Mouse (Mus musculus): ENCODE measurements around the gene Glt8d2. TPM values are rescaled to one million over a fixed set of nuclear protein-coding genes. Genes with fewer than 3 reads are reported as not detected.

Gene Glt8d2
- total RNA-seq (2014; rRNA removed; ENCODE audit: low replicate concordance), result 6.6 and 9.5 TPM in 2 replicates
- 2.8 TPM in 2 replicates for polyA plus RNA-seq (2015; fragmentation: Nextera tagmentation; extraction: Ambion mirVana)

DNA sequence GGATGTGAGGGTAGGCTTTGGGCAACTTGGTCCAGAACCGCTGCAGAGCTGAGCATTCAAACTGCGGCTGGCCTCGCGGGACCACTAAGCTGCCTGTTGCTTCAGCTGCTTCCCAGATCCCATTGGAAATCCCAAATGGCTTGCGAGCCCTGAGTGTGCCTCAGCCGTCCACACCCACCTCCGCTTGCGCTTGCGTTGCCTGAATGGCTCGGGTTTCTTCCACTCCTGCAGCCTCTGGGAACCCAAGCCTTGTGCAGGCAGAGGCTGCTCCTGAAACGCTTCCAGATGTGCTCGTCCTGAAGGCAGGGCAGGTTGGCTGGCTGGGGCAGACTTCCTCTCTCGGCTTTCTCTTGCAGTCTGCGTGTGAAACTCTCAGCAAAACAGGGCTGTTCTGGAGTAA is at the start of gene Glt8d2:
Gene Glt8d2 (minus strand): TSS at position 157 of the 400 bp plus-strand sequence.
- TF ChIP-seq CTCF (IDR thresholded peaks at IDR 0.05; ENCODE audit: low read depth) (no peak), EP300 (IDR thresholded peaks at IDR 0.05; ENCODE audit: low read depth) (no peak)
- H3K36me3 ChIP-seq (replicated peaks; ENCODE audit: control insufficient read depth, insufficient read depth, low read length), result no peaks in the 10 kb centered on the region
- no peak within 1 kb of the TSS; the same call in 1 of the 2 replicates for H3K9ac ChIP-seq (replicated peaks; ENCODE audit: low read depth, low read length)
- 3% methylated on average over 14 of the region's 14 CpGs for WGBS
- H3K27ac ChIP-seq (ENCODE audit: low read depth), result peak within 1 kb of the TSS; percentile 45
- 0 out of 2 replicates have a peak, but pooled peaks cover 4% of the 10 kb centered on the region for H3K27me3 ChIP-seq (ENCODE audit: control insufficient read depth, insufficient read depth, low read length)
- DNase-seq (ENCODE audit: low spot score) (peak; percentile 57), ATAC-seq (ENCODE audit: insufficient read depth, low read depth) (peak; percentile 73)
- peaks cover 3% of the 10 kb centered on the region; the same call in 1 of the 2 replicates for H3K4me1 ChIP-seq (ENCODE audit: control insufficient read depth, insufficient read depth)
- peak within 1 kb of the TSS; percentile 2 for H3K4me3 ChIP-seq (ENCODE audit: low read depth, low read length)
- peak within 1 kb of the TSS; percentile 46 for H3K4me2 ChIP-seq (ENCODE audit: low read depth, low read length)
- no peaks in the 10 kb centered on the region for H3K9me3 ChIP-seq (replicated peaks; ENCODE audit: control insufficient read depth, low read length)

DNA sequence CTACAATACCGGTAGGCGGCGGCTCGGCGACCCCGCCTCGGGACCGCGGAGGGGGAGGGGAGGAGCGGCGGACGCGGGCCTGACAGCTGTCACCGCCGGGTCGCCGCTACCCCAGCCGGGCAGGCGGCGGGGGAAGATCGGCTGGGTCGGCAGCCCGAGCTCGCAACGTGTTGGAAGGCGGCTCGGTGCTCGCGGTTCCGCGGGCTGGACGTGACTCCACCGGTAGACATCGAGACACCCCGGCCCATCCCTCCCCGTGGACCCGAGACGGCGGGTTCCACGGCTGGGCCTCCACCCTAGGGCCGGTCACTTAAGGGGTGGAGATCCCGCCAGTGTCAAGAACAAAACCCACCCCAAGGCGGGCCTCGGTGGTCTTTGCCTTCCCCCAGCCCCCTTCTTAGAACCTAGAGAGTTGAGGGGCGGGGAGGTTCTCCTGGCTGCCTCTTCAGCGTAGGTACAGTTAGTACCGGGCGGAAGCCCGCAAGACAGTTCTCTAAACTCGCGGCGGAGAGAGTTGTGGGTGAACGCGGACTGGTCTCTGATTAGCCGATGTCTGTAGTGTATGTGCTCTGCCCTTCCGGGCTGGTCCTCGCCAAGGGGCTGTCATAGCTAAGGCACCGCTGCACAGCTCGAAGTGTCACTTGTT is 9.0 kb upstream of the Glt8d2 start:
- H3K4me3 ChIP-seq (ENCODE audit: low read depth, low read length), result peak overlapping the region; percentile 97
- H3K36me3 ChIP-seq (replicated peaks; ENCODE audit: control insufficient read depth, insufficient read depth, low read length), result peaks cover 17% of the 10 kb centered on the region
- under 1% methylated on average over 47 of the region's 59 CpGs for WGBS
- TF ChIP-seq EP300 (IDR thresholded peaks at IDR 0.05; ENCODE audit: low read depth), result no peak
- no peak for TF ChIP-seq CTCF (IDR thresholded peaks at IDR 0.05; ENCODE audit: low read depth)
- no peaks in the 10 kb centered on the region for H3K9me3 ChIP-seq (replicated peaks; ENCODE audit: control insufficient read depth, low read length)
- H3K27me3 ChIP-seq (ENCODE audit: control insufficient read depth, insufficient read depth, low read length), result no peaks in the 10 kb centered on the region
- peak overlapping the region; percentile 79 for H3K9ac ChIP-seq (replicated peaks; ENCODE audit: low read depth, low read length)
- peak overlapping the region; percentile 58 for H3K27ac ChIP-seq (ENCODE audit: low read depth)
- peak; percentile 16 for DNase-seq (ENCODE audit: low spot score)
- ATAC-seq (ENCODE audit: insufficient read depth, low read depth), result peak; percentile 64
- peak overlapping the region; percentile 96 for H3K4me2 ChIP-seq (ENCODE audit: low read depth, low read length)
- peaks cover 16% of the 10 kb centered on the region; the same call in 1 of the 2 replicates for H3K4me1 ChIP-seq (ENCODE audit: control insufficient read depth, insufficient read depth)

DNA sequence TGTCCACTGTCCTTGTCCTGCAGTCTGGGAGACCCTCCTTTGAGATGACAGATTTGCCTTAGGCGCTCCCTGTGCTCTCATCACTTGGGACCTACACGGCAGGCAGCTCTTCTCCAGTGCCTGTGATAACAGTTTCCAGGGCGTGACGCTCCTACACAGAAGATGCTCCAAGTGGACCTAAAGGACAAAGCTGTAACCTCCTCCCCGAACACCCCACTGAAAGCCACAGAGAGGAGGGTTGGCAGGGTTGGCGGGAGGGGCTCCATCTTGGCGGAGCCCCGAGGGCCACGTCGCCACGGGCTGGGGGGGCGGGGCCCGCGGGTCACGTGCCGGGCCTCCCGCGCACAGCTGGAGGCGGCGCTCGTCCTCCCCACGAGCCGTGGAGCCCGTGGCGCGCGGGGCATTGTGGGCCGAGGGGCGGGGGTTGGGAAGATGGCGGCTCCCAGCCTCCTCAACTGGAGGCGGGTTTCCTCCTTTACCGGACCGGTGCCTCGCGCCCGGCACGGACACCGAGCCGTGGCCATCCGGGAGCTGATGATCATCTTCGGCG is 8.3 kb upstream of the Glt8d2 start:
- DNase-seq (ENCODE audit: low spot score) (peak; percentile 78), ATAC-seq (ENCODE audit: insufficient read depth, low read depth) (peak; percentile 95)
- Histone ChIP-seq H3K4me1 (ENCODE audit: control insufficient read depth, insufficient read depth) (peaks cover 16% of the 10 kb centered on the region; the same call in 1 of the 2 replicates), H3K27me3 (ENCODE audit: control insufficient read depth, insufficient read depth, low read length) (no peaks in the 10 kb centered on the region), H3K27ac (ENCODE audit: low read depth) (peak overlapping the region; percentile 58), H3K4me2 (ENCODE audit: low read depth, low read length) (peak overlapping the region; percentile 96), H3K9me3 (replicated peaks; ENCODE audit: control insufficient read depth, low read length) (no peaks in the 10 kb centered on the region), H3K4me3 (ENCODE audit: low read depth, low read length) (peak overlapping the region; percentile 97), H3K36me3 (replicated peaks; ENCODE audit: control insufficient read depth, insufficient read depth, low read length) (peaks cover 14% of the 10 kb centered on the region), H3K9ac (replicated peaks; ENCODE audit: low read depth, low read length) (peak overlapping the region; percentile 79)
- TF ChIP-seq EP300 (IDR thresholded peaks at IDR 0.05; ENCODE audit: low read depth) (no peak), CTCF (IDR thresholded peaks at IDR 0.05; ENCODE audit: low read depth) (no peak)
- under 1% methylated on average over 42 of the region's 42 CpGs for WGBS

DNA sequence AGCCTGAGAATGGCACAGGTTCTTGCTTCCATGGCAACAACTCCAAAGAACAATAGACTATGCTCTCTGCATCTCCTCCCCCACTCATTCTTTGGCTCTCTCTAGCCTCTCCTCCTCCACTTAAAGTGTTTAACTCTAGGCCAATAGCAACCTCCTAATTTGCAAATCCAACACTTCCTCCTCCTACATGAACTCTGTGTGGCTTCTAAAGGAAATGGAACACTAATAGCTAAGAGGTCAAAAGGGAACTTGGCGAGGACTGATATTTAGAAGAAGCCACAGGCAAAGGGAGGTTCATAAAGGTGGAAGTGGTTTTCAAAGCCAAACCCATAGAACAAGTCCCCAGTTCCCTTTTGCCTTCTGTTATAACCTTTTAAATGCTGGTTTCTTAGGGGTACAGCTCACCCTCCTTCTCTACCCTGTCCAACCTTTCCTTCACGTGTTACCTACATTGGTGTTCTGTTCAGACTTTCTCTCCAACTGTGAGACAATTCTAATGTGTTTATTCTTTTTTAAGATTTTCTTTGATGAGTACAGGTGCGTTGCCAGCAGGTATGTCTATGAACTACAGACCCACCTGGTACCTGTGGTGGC is 7.0 kb upstream of the Glt8d2 start:
- DNase-seq (ENCODE audit: low spot score) (peak; percentile 68), ATAC-seq (ENCODE audit: insufficient read depth, low read depth) (no peak)
- H3K36me3 ChIP-seq (replicated peaks; ENCODE audit: control insufficient read depth, insufficient read depth, low read length), result peaks cover 10% of the 10 kb centered on the region
- no peak overlapping the region for H3K4me2 ChIP-seq (ENCODE audit: low read depth, low read length)
- no peaks in the 10 kb centered on the region for H3K9me3 ChIP-seq (replicated peaks; ENCODE audit: control insufficient read depth, low read length)
- no peak for TF ChIP-seq EP300 (IDR thresholded peaks at IDR 0.05; ENCODE audit: low read depth)
- no peak for TF ChIP-seq CTCF (IDR thresholded peaks at IDR 0.05; ENCODE audit: low read depth)
- WGBS, result 81% methylated on average over 3 of the region's 3 CpGs
- peak overlapping the region; percentile 75; the same call in 1 of the 2 replicates for H3K27ac ChIP-seq (ENCODE audit: low read depth)
- no peaks in the 10 kb centered on the region for H3K27me3 ChIP-seq (ENCODE audit: control insufficient read depth, insufficient read depth, low read length)
- H3K4me3 ChIP-seq (ENCODE audit: low read depth, low read length), result no peak overlapping the region
- peaks cover 16% of the 10 kb centered on the region; the same call in 1 of the 2 replicates for H3K4me1 ChIP-seq (ENCODE audit: control insufficient read depth, insufficient read depth)
- H3K9ac ChIP-seq (replicated peaks; ENCODE audit: low read depth, low read length), result no peak overlapping the region

DNA sequence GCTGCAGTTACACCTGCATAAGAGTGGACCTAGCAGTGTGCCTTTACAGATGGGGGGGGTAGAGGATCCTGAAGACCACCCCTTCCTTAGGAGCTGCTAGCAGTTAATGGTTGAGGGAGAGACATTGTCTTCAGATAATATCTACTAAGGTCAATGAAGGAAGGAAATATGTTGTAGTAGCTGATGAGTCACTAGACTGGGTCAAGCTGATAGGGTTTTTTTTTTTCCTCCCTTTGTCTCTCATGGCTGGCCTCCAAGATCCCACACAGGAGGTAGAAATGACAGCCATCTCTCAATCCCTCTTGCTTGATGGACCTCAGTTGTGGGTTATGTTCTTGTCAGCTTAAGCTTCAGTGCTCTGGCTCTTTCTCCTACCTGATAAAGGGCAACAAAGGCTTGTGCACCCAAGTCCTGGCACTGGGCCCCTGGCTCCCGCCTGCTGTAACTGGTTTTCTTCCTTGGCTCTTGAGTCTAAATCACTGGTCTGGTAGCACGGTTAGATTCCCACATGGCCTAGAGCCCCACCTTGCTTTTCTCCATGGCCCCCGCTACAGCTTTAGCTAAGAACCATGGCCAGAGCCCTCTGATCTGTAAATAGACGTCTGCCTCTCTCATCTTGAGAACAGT is 6.1 kb upstream of the Glt8d2 start:
- 49% methylated on average over 4 of the region's 4 CpGs for WGBS
- Histone ChIP-seq H3K27me3 (ENCODE audit: control insufficient read depth, insufficient read depth, low read length) (0 out of 2 replicates have a peak, but pooled peaks cover 4% of the 10 kb centered on the region), H3K9ac (replicated peaks; ENCODE audit: low read depth, low read length) (no peak overlapping the region), H3K4me3 (ENCODE audit: low read depth, low read length) (no peak overlapping the region), H3K4me2 (ENCODE audit: low read depth, low read length) (no peak overlapping the region), H3K27ac (ENCODE audit: low read depth) (peak overlapping the region; percentile 75), H3K4me1 (ENCODE audit: control insufficient read depth, insufficient read depth) (peaks cover 16% of the 10 kb centered on the region; the same call in 1 of the 2 replicates), H3K9me3 (replicated peaks; ENCODE audit: control insufficient read depth, low read length) (no peaks in the 10 kb centered on the region), H3K36me3 (replicated peaks; ENCODE audit: control insufficient read depth, insufficient read depth, low read length) (peaks cover 4% of the 10 kb centered on the region)
- no peak for TF ChIP-seq CTCF (IDR thresholded peaks at IDR 0.05; ENCODE audit: low read depth)
- no peak for TF ChIP-seq EP300 (IDR thresholded peaks at IDR 0.05; ENCODE audit: low read depth)
- DNase-seq (ENCODE audit: low spot score), result peak; percentile 6
- ATAC-seq (ENCODE audit: insufficient read depth, low read depth), result no peak

Data from heart, postnatal 0 days (tissue).